ENCODE assay signal across 8 mouse cellular contexts in the genomic region with DNA sequence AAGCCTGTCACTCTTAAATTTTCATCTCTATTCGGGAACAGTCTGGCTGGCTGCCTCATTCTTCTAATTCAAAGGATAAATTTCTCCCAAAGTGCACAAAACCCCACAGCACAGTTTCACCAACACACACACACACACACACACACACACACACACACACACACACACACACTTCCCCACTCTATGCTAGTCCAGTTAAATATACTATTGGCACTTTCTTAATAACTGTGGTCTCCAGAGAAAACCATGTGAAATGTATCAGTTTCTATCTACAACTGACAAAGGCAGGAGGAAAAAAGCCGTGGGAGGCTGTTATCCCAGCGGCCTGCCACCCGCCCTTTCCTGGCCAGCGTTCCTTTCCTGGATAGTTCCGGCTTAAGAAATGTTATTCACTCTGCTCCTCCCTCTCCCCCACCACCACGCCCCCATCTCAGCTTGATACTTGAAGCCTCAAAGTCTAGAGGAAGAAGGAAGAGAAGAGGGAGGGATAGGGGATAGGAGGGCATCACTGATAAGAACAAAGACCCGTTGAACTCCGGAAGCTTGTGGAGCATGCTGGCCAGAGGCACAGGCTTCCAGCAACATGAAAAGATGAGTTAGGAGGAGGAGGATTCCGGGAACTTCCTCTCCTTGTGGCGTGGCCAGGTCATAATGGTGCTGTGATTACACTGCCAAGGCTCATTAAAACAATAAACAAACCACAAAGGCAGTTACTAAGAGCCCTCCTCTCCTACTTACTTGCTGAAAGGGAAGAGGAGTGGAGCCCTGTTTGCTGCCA.
DNase-seq lines count a peak whose midpoint lies in the region; ATAC-seq and TF ChIP-seq lines count a peak whose summit lies in the region.

No protein-coding gene starts in this region.

- H3K79me2 ChIP-seq in heart, adult 2 months (replicated peaks; ENCODE audit: control insufficient read depth, insufficient read depth, low read length), result no peaks in the 10 kb centered on the region

- no peaks in the 10 kb centered on the region for H3K4me1 ChIP-seq in ES-Bruce4 (ENCODE audit: control insufficient read depth, insufficient read depth, low read length)
- H3K4me1 ChIP-seq in heart, adult 2 months (ENCODE audit: control insufficient read depth, insufficient read depth, low read length), result peaks cover 8% of the 10 kb centered on the region
- no peaks in the 10 kb centered on the region for H3K4me1 ChIP-seq in intestine, postnatal 0 days (replicated peaks; ENCODE audit: control insufficient read depth, insufficient read depth, low read length)
- H3K4me1 ChIP-seq in liver, embryonic 15.5 days (replicated peaks), result no peaks in the 10 kb centered on the region

- 0 out of 2 replicates have a peak, but pooled peaks have one; percentile 33 for TF ChIP-seq EP300 in ES-Bruce4 (IDR thresholded peaks at IDR 0.05; ENCODE audit: insufficient read depth, low read depth, low read length)
- TF ChIP-seq EP300 in heart, adult 2 months (IDR thresholded peaks at IDR 0.05; ENCODE audit: insufficient read depth, low read depth, low read length), result 0 out of 2 replicates have a peak, but pooled peaks have one; percentile 14

- peak; percentile 60 for ATAC-seq in intestine, postnatal 0 days
- peak; percentile 42 for ATAC-seq in liver, embryonic 15.5 days (ENCODE audit: insufficient read depth)

- H3K4me2 ChIP-seq in intestine, postnatal 0 days (replicated peaks; ENCODE audit: low read depth), result peak overlapping the region; percentile 49
- no peak overlapping the region for H3K4me2 ChIP-seq in liver, embryonic 15.5 days

- WGBS in heart, adult 2 months, result 2% methylated on average over 11 of the region's 11 CpGs
- WGBS in intestine, postnatal 0 days, result 5% methylated on average over 11 of the region's 11 CpGs
- WGBS in liver, embryonic 15.5 days (ENCODE audit: insufficient replicate concordance), result 3% methylated on average over 11 of the region's 11 CpGs

- TF ChIP-seq POLR2A in ES-Bruce4 (IDR thresholded peaks at IDR 0.05; ENCODE audit: insufficient read depth, low read length), result no peak
- no peak for TF ChIP-seq POLR2A in heart, adult 2 months (IDR thresholded peaks at IDR 0.05; ENCODE audit: insufficient read depth, low read depth, low read length)

- intact Hi-C loops in heart, adult 2 months (cut with DNase I), result loop anchor here (1.0 to 10.0 kb wide), 6 partner anchors 88 to 1596 kb away; a partner anchor contains a TSS

- no peak overlapping the region for H3K4me3 ChIP-seq in ES-Bruce4 (ENCODE audit: low read depth, low read length)
- no peak overlapping the region for H3K4me3 ChIP-seq in heart, adult 2 months
- H3K4me3 ChIP-seq in intestine, postnatal 0 days (ENCODE audit: low read depth, low read length), result no peak overlapping the region
- H3K4me3 ChIP-seq in liver, embryonic 15.5 days (replicated peaks), result no peak overlapping the region

- no peaks in the 10 kb centered on the region for H3K9me3 ChIP-seq in ES-Bruce4 (replicated peaks; ENCODE audit: control insufficient read depth, insufficient read depth, low read length, poor library complexity, severe bottlenecking)
- H3K9me3 ChIP-seq in intestine, postnatal 0 days (ENCODE audit: control insufficient read depth), result no peaks in the 10 kb centered on the region
- no peaks in the 10 kb centered on the region for H3K9me3 ChIP-seq in liver, embryonic 15.5 days (replicated peaks)

- peak; percentile 79 for DNase-seq in embryo, embryonic 10 days (ENCODE audit: low spot score)
- peak; percentile 52 to 72 for DNase-seq in heart, adult 2 months
- DNase-seq in neural tube, embryonic 10.5 days (ENCODE audit: extremely low spot score, low spot score), result peak; percentile 66
- DNase-seq in thymus, adult 18-20 months, result no peak
- DNase-seq in right cerebral cortex, adult 2 months (ENCODE audit: low spot score in 2 of 2), result no peak

- H3K27ac ChIP-seq in ES-Bruce4 (ENCODE audit: insufficient read depth, low read length), result peak overlapping the region; percentile 20
- no peak overlapping the region; the same call in 1 of the 2 replicates for H3K27ac ChIP-seq in heart, adult 2 months
- no peak overlapping the region for H3K27ac ChIP-seq in intestine, postnatal 0 days (ENCODE audit: low read depth, low read length)
- H3K27ac ChIP-seq in liver, embryonic 15.5 days (replicated peaks), result no peak overlapping the region

- H3K9ac ChIP-seq in ES-Bruce4 (ENCODE audit: low read depth, poor library complexity, severe bottlenecking), result no peak overlapping the region
- no peak overlapping the region for H3K9ac ChIP-seq in heart, adult 2 months (ENCODE audit: low read depth, low read length)
- H3K9ac ChIP-seq in intestine, postnatal 0 days (ENCODE audit: low read depth, low read length), result no peak overlapping the region
- no peak overlapping the region for H3K9ac ChIP-seq in liver, embryonic 15.5 days

- H3K27me3 ChIP-seq in ES-Bruce4 (ENCODE audit: control insufficient read depth, insufficient read depth, low read length, poor library complexity, severe bottlenecking), result no peaks in the 10 kb centered on the region
- H3K27me3 ChIP-seq in heart, adult 2 months (ENCODE audit: control insufficient read depth, insufficient read depth, low read length), result no peaks in the 10 kb centered on the region
- H3K27me3 ChIP-seq in intestine, postnatal 0 days (replicated peaks; ENCODE audit: control insufficient read depth, insufficient read depth, low read length), result no peaks in the 10 kb centered on the region
- no peaks in the 10 kb centered on the region for H3K27me3 ChIP-seq in liver, embryonic 15.5 days

- no peaks in the 10 kb centered on the region for H3K36me3 ChIP-seq in ES-Bruce4 (ENCODE audit: control insufficient read depth, insufficient read depth, low read length, poor library complexity, severe bottlenecking)
- H3K36me3 ChIP-seq in heart, adult 2 months (ENCODE audit: control insufficient read depth, insufficient read depth, low read length), result no peaks in the 10 kb centered on the region
- no peaks in the 10 kb centered on the region for H3K36me3 ChIP-seq in intestine, postnatal 0 days (ENCODE audit: control insufficient read depth, insufficient read depth)
- H3K36me3 ChIP-seq in liver, embryonic 15.5 days (replicated peaks), result no peaks in the 10 kb centered on the region

- no peak for TF ChIP-seq CTCF in ES-Bruce4 (IDR thresholded peaks at IDR 0.05; ENCODE audit: low read depth, low read length)
- no peak for TF ChIP-seq CTCF in heart, adult 2 months (IDR thresholded peaks at IDR 0.05)
- TF ChIP-seq CTCF in intestine, postnatal 0 days (IDR thresholded peaks at IDR 0.05; ENCODE audit: low read depth), result no peak

Comparison
In these comparisons a context has a peak if more than half of its experiments do, and no peak if none do; other contexts are left out.
1. DNase-seq: peak in embryo, embryonic 10 days (single experiment), heart, adult 2 months (2 of 2) and neural tube, embryonic 10.5 days (single experiment); none in thymus, adult 18-20 months (0 of 2) and right cerebral cortex, adult 2 months (0 of 2).